Mouse (Mus musculus): ENCODE results near the gene Stk11.

DNA sequence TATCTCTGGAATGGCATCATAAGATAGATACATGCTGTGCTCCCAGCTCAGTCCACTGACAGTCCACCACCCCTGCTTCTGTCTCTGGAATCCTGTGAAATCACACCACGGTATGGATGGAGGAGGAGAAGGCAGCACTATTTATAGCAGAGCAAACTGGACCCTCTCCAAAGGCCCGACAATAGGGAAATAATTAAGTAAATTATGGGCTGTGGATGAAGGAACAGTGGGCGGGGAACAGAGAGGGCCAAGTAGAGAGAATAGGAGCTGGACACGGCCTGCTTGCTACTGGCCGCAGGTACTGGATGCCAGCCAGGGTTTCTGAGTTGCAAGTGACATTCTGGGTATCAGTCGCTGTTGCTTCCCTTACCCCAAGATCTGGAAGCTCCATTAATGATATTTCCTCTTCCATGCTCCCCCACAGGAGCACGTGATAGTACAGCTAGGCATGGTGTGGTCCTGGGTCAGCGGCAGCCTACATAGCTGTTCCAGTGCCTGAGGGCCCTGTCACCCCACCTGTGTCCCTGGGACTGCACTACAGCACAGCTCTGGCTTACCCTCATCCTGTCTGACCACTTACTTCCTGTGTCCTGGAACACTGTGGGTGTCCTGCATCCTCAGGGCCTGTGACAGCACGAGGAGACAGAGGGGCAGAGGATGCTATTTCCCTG, 30.7 kb upstream of the Stk11 start:
- TF ChIP-seq POLR2A (IDR thresholded peaks at IDR 0.05; ENCODE audit: borderline replicate concordance, low read depth, low read length) (no peak), CTCF (IDR thresholded peaks at IDR 0.05; ENCODE audit: low read depth, low read length) (no peak)

Data from bone marrow macrophage, adult 2 months (primary cell).